Mouse (Mus musculus): Measurements from ENCODE around the gene Lima1. TPM values are rescaled to one million over a fixed set of nuclear protein-coding genes. Genes with fewer than 3 reads are reported as not detected.
A peak's percentile ranks its signal among the peaks of the same experiment; 100 is the strongest.
"Not testable (repeated sequence)": the region's sequence is repeated elsewhere in the genome, so short reads cannot be mapped to it uniquely, and the experiment has no call there.

Gene Lima1
- polyA plus RNA-seq, 1 experiment, result 29.7 TPM

GRCm38 (mm10) chr15:99904333-99904732, 29.1 kb upstream of the Lima1 start:
- Histone ChIP-seq H3K4me3 (replicated peaks; ENCODE audit: extremely low read depth, low read depth, low read length) (no peak overlapping the region), H3K4me1 (ENCODE audit: control insufficient read depth, insufficient read depth, low read length) (no peaks in the 10 kb centered on the region; the same call in 1 of the 2 replicates)
- no peak for TF ChIP-seq POLR2A (IDR thresholded peaks at IDR 0.05; ENCODE audit: borderline replicate concordance, extremely low read depth, low read depth, low read length)
- peak; percentile 68 for TF ChIP-seq CTCF (IDR thresholded peaks at IDR 0.05; ENCODE audit: insufficient read depth, low read length)
- DNase-seq, result peak; percentile 69
- 3% methylated on average over 4 of the region's 4 CpGs for WGBS

- 82% methylated on average over 5 of the region's 5 CpGs for WGBS
- TF ChIP-seq POLR2A (IDR thresholded peaks at IDR 0.05; ENCODE audit: borderline replicate concordance, extremely low read depth, low read depth, low read length), result no peak
- TF ChIP-seq CTCF (IDR thresholded peaks at IDR 0.05; ENCODE audit: insufficient read depth, low read length), result no peak
- DNase-seq, result no peak
- Histone ChIP-seq H3K4me3 (replicated peaks; ENCODE audit: extremely low read depth, low read depth, low read length) (no peak overlapping the region), H3K4me1 (ENCODE audit: control insufficient read depth, insufficient read depth, low read length) (no peaks in the 10 kb centered on the region; the same call in 1 of the 2 replicates)
These were observed 28.0 kb upstream of the Lima1 start for GRCm38 (mm10) chr15:99903227-99903626.

GRCm38 (mm10) chr15:99902786-99903185, 27.5 kb upstream of the Lima1 start:
- DNase-seq, result no peak

GRCm38 (mm10) chr15:99896621-99897020, 21.4 kb upstream of the Lima1 start:
- no peak for TF ChIP-seq POLR2A (IDR thresholded peaks at IDR 0.05; ENCODE audit: borderline replicate concordance, extremely low read depth, low read depth, low read length)
- TF ChIP-seq CTCF (IDR thresholded peaks at IDR 0.05; ENCODE audit: insufficient read depth, low read length), result no peak
- Histone ChIP-seq H3K4me3 (replicated peaks; ENCODE audit: extremely low read depth, low read depth, low read length) (no peak overlapping the region), H3K4me1 (ENCODE audit: control insufficient read depth, insufficient read depth, low read length) (no peaks in the 10 kb centered on the region)
- no peak for DNase-seq

More at GRCm38 (mm10) chr15:99902786-99903185, 27.5 kb upstream of the Lima1 start:
- TF ChIP-seq CTCF (IDR thresholded peaks at IDR 0.05; ENCODE audit: insufficient read depth, low read length), result no peak
- TF ChIP-seq POLR2A (IDR thresholded peaks at IDR 0.05; ENCODE audit: borderline replicate concordance, extremely low read depth, low read depth, low read length), result no peak
- Histone ChIP-seq H3K4me1 (ENCODE audit: control insufficient read depth, insufficient read depth, low read length) (no peaks in the 10 kb centered on the region; the same call in 1 of the 2 replicates), H3K4me3 (replicated peaks; ENCODE audit: extremely low read depth, low read depth, low read length) (no peak overlapping the region)
- WGBS, result 74% methylated on average over 5 of the region's 5 CpGs

- no peak for TF ChIP-seq CTCF (IDR thresholded peaks at IDR 0.05; ENCODE audit: insufficient read depth, low read length)
- no peak for TF ChIP-seq POLR2A (IDR thresholded peaks at IDR 0.05; ENCODE audit: borderline replicate concordance, extremely low read depth, low read depth, low read length)
- no peak for DNase-seq
- no peak overlapping the region for H3K4me3 ChIP-seq (replicated peaks; ENCODE audit: extremely low read depth, low read depth, low read length)
- WGBS, result 61% methylated on average over 3 of the region's 3 CpGs
- peaks cover 3% of the 10 kb centered on the region for H3K4me1 ChIP-seq (ENCODE audit: control insufficient read depth, insufficient read depth, low read length)
These were observed 16.1 kb upstream of the Lima1 start for GRCm38 (mm10) chr15:99891355-99891754.

- DNase-seq, result peak; percentile 70
- Histone ChIP-seq H3K4me1 (ENCODE audit: control insufficient read depth, insufficient read depth, low read length) (peaks cover 3% of the 10 kb centered on the region), H3K4me3 (replicated peaks; ENCODE audit: extremely low read depth, low read depth, low read length) (peak overlapping the region; percentile 38)
- TF ChIP-seq POLR2A (IDR thresholded peaks at IDR 0.05; ENCODE audit: borderline replicate concordance, extremely low read depth, low read depth, low read length) (peak; percentile 82; the same call in 1 of the 2 replicates), CTCF (IDR thresholded peaks at IDR 0.05; ENCODE audit: insufficient read depth, low read length) (no peak)
- 34% methylated on average over 19 of the region's 19 CpGs for WGBS
These were observed 15.4 kb upstream of the Lima1 start for GRCm38 (mm10) chr15:99890412-99891236.

GRCm38 (mm10) chr15:99889275-99889874, 14.1 kb upstream of the Lima1 start:
- no peak for DNase-seq
- 18% methylated on average over 8 of the region's 8 CpGs for WGBS
- TF ChIP-seq CTCF (IDR thresholded peaks at IDR 0.05; ENCODE audit: insufficient read depth, low read length) (no peak), POLR2A (IDR thresholded peaks at IDR 0.05; ENCODE audit: borderline replicate concordance, extremely low read depth, low read depth, low read length) (no peak)
- Histone ChIP-seq H3K4me1 (ENCODE audit: control insufficient read depth, insufficient read depth, low read length) (peaks cover 3% of the 10 kb centered on the region), H3K4me3 (replicated peaks; ENCODE audit: extremely low read depth, low read depth, low read length) (no peak overlapping the region)

- 98% methylated on average over 2 of the region's 2 CpGs for WGBS
- not testable (repeated sequence) for H3K4me1 ChIP-seq (ENCODE audit: control insufficient read depth, insufficient read depth, low read length); DNase-seq; H3K4me3 ChIP-seq (replicated peaks; ENCODE audit: extremely low read depth, low read depth, low read length)
These were observed 11.9 kb upstream of the Lima1 start for GRCm38 (mm10) chr15:99887130-99887529.

GRCm38 (mm10) chr15:99884038-99884437, 8.8 kb upstream of the Lima1 start:
- Histone ChIP-seq H3K4me1 (ENCODE audit: control insufficient read depth, insufficient read depth, low read length) (no peaks in the 10 kb centered on the region; the same call in 1 of the 2 replicates), H3K4me3 (replicated peaks; ENCODE audit: extremely low read depth, low read depth, low read length) (no peak overlapping the region)
- TF ChIP-seq POLR2A (IDR thresholded peaks at IDR 0.05; ENCODE audit: borderline replicate concordance, extremely low read depth, low read depth, low read length) (no peak), CTCF (IDR thresholded peaks at IDR 0.05; ENCODE audit: insufficient read depth, low read length) (no peak)
- no peak for DNase-seq
- WGBS, result 45% methylated on average over 12 of the region's 12 CpGs

- peaks cover 4% of the 10 kb centered on the region; the same call in 1 of the 2 replicates for H3K4me1 ChIP-seq (ENCODE audit: control insufficient read depth, insufficient read depth, low read length)
- no peak overlapping the region for H3K4me3 ChIP-seq (replicated peaks; ENCODE audit: extremely low read depth, low read depth, low read length)
- TF ChIP-seq CTCF (IDR thresholded peaks at IDR 0.05; ENCODE audit: insufficient read depth, low read length) (no peak), POLR2A (IDR thresholded peaks at IDR 0.05; ENCODE audit: borderline replicate concordance, extremely low read depth, low read depth, low read length) (no peak)
- 53% methylated on average over 5 of the region's 5 CpGs for WGBS
- DNase-seq, result no peak
These were observed 3.3 kb upstream of the Lima1 start for GRCm38 (mm10) chr15:99878541-99878940.
